Mouse (Mus musculus) midbrain, embryonic 13.5 days (tissue): ENCODE measurements around the gene Ppp1ca. TPM values are rescaled to one million over a fixed set of nuclear protein-coding genes. Genes with fewer than 3 reads are reported as not detected.
A peak's percentile ranks its signal among the peaks of the same experiment; 100 is the strongest.

Source experiments
- ATAC-seq: fragments of 200-750 bp; cut with Nextera tagmentation; 2 replicates; pipeline ENCODE4 v1.8.0; 2017; ENCODE audit warnings: mild to moderate bottlenecking, moderate TSS enrichment, moderate library complexity
- H3K27ac ChIP-seq: fragments of 300-500 bp; sonication (generic); 2 replicates; pipeline ENCODE4 v1.5.1; 2015; ENCODE audit warnings: inconsistent platforms, mild to moderate bottlenecking, moderate library complexity
- H3K27me3 ChIP-seq: fragments of 300-500 bp; sonication (generic); 2 replicates; pipeline ENCODE4 v1.6.1; 2015; ENCODE audit warnings: mild to moderate bottlenecking, inconsistent platforms
- H3K36me3 ChIP-seq: fragments of 300-500 bp; sonication (generic); 2 replicates; pipeline ENCODE4 v1.6.1; 2015; ENCODE audit warnings: mild to moderate bottlenecking, inconsistent platforms
- H3K4me1 ChIP-seq: fragments of 300-500 bp; sonication (generic); replicated peaks from 2 replicates; pipeline ENCODE4 v1.6.1; 2015; ENCODE audit warnings: inconsistent platforms
- H3K4me2 ChIP-seq: fragments of 300-500 bp; sonication (generic); replicated peaks from 2 replicates; pipeline ENCODE4 v1.6.1; 2015; ENCODE audit warnings: moderate library complexity, mild to moderate bottlenecking, inconsistent platforms
- H3K4me3 ChIP-seq: fragments of 300-500 bp; sonication (generic); replicated peaks from 2 replicates; pipeline ENCODE4 v1.5.1; 2015; ENCODE audit warnings: mild to moderate bottlenecking, inconsistent platforms
- H3K9ac ChIP-seq: fragments of 300-500 bp; sonication (generic); replicated peaks from 2 replicates; pipeline ENCODE4 v1.6.1; 2015; ENCODE audit warnings: mild to moderate bottlenecking, inconsistent platforms
- H3K9me3 ChIP-seq: fragments of 300-500 bp; sonication (generic); 2 replicates; pipeline ENCODE4 v1.6.1; 2016; ENCODE audit warnings: mild to moderate bottlenecking, inconsistent platforms
- WGBS: fragments of 180-500 bp; shearing (Covaris S2); methylation state at CpG from one replicate; pipeline ENCODE4 v1.1.7; 2015; 5-methylcytosine and 5-hydroxymethylcytosine counted together
- polyA plus RNA-seq: library from polyadenylated mRNA; unstranded; fragments of >200 nt; fragmentation: Nextera tagmentation; extraction: Ambion mirVana; gene quantifications from 2 replicates; pipeline ENCODE4 v1.2.1, GENCODE M21; 2015

Gene Ppp1ca
- polyA plus RNA-seq, 1 experiment from 2014 or later, result 651 TPM

DNA sequence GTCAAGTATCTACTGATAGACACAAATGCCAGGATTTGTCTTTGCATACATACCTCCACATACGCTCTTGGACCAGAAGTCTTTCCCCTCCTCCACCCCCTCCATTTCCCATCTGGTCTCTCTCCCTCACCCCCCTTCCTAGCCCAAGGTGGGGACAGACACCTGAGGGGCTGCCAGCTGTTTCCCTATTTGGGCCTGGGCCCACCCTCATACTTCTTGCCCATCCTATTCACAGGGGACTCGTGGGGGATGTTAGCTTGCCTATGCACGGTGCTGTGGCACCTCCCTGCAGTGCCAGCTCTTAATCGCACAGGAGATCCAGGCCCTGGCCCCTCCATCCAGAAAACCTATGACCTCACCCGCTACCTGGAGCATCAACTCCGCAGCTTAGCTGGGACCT, 28.1 kb downstream of the Ppp1ca start:
- H3K4me2 ChIP-seq, result no peak overlapping the region
- 81% methylated on average over 6 of the region's 6 CpGs for WGBS
- no peak for ATAC-seq

DNA sequence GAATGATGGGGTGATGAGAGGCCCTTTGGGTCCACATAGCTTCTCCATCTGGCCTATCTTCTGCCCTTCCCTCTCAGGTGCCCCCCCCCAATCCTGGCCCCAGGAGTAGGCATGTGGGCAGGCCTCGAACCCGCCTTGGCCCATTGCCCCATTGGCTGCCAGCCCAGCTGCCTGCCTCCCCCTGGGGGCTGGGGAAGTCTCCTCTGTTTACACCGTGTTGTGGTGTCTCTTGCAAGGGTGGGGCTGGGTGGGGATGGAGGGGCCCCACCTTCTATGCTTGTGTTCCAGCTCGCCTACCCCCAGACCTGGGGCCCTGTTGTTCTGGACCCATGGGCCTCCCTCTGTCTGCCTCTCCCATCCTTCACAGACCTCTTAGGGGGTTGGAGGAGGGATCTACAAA, 28.6 kb downstream of the Ppp1ca start:
- 43% methylated on average over 4 of the region's 4 CpGs for WGBS

More for the DNA sequence above, 28.1 kb downstream of the Ppp1ca start:
- H3K27ac ChIP-seq, result no peak overlapping the region
- no peaks in the 10 kb centered on the region for H3K9me3 ChIP-seq
- peaks cover 18% of the 10 kb centered on the region for H3K4me1 ChIP-seq
- peaks cover 51% of the 10 kb centered on the region for H3K27me3 ChIP-seq
- H3K4me3 ChIP-seq, result no peak overlapping the region
- H3K36me3 ChIP-seq, result no peaks in the 10 kb centered on the region
- peak overlapping the region; percentile 44; the same call in 1 of the 2 replicates for H3K9ac ChIP-seq

DNA sequence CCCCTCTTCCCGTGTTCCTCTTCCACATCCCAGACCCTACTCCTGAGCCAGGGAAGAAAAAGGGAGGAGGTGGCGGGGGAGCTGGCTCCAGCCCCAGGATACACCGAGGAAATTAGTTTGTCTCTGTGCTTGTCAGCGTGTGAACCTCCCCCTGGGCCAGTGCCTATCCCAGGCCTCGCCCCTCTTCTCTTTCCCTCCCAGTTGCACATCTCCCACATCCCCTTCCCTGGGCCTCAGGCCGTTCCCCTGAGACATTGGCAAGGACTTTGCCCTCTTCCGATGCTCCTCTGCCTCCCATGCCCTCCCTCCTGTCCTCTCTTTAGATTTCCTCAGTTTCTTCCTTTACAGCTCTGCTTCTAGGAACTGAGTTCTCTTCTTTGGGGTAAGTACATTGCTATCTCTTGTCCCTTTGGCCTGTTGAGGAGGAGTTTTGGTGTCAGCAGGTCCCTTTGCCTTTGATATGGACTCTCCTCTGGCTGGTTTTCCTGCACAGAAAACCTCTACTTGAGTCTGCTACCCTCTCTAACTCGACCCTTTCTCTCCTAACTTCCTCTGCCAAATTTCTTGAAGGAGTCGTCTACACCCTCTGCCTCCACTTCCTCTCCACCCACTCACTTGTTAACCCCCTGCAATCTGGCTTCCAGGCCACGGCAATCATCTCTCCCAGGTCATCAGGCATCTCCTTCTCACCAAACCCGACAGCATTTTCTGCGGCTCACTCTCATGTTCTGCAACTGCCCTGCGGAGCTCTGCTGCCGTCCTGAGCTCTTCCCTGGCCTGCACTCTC, 29.3 kb downstream of the Ppp1ca start:
- no peak overlapping the region for H3K4me2 ChIP-seq
- no peaks in the 10 kb centered on the region for H3K36me3 ChIP-seq
- H3K27ac ChIP-seq, result no peak overlapping the region
- no peak overlapping the region for H3K9ac ChIP-seq
- WGBS, result 50% methylated on average over 14 of the region's 14 CpGs
- no peaks in the 10 kb centered on the region for H3K9me3 ChIP-seq
- H3K27me3 ChIP-seq, result peaks cover 42% of the 10 kb centered on the region
- H3K4me1 ChIP-seq, result peaks cover 9% of the 10 kb centered on the region; the same call in 1 of the 2 replicates
- no peak overlapping the region for H3K4me3 ChIP-seq
- no peak for ATAC-seq

More for the DNA sequence above, 28.6 kb downstream of the Ppp1ca start:
- peaks cover 46% of the 10 kb centered on the region for H3K27me3 ChIP-seq
- peak overlapping the region; percentile 44; the same call in 1 of the 2 replicates for H3K9ac ChIP-seq
- no peaks in the 10 kb centered on the region for H3K9me3 ChIP-seq
- no peak overlapping the region for H3K27ac ChIP-seq
- H3K4me3 ChIP-seq, result no peak overlapping the region
- peak; percentile 51; the same call in 1 of the 2 replicates for ATAC-seq
- no peak overlapping the region for H3K4me2 ChIP-seq
- H3K4me1 ChIP-seq, result peaks cover 13% of the 10 kb centered on the region
- H3K36me3 ChIP-seq, result no peaks in the 10 kb centered on the region

- no peak overlapping the region for H3K27ac ChIP-seq
- 0 out of 2 replicates have a peak, but pooled peaks cover 2% of the 10 kb centered on the region for H3K4me1 ChIP-seq
- H3K4me3 ChIP-seq, result no peak overlapping the region
- no peak overlapping the region for H3K4me2 ChIP-seq
- WGBS, result 87% methylated on average over 11 of the region's 11 CpGs
- H3K27me3 ChIP-seq, result peaks cover 34% of the 10 kb centered on the region
- no peaks in the 10 kb centered on the region for H3K9me3 ChIP-seq
- H3K9ac ChIP-seq, result no peak overlapping the region
- ATAC-seq, result no peak
- no peaks in the 10 kb centered on the region for H3K36me3 ChIP-seq
Observed at GRCm38 (mm10) chr19:4222165-4222564, 30.3 kb downstream of the Ppp1ca start.

DNA sequence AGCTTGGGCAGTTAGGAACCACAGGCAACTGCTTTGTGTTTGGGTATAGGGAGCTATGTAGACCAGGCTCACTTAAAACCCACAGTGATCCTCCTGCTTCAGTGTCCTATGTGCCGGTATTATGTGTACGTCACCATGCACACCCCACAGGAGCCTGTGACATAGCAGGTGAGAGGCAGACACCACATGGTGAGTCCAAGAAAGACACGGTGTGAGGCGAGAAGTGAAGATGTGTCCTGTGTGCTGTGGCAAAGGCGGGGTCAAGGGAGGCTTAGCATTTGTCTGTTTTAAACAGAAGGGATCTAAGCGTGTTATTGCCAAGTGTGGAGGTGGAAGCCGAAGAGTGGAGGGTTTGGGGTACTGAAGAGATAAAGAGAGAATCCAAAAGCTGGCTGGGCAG, 34.9 kb downstream of the Ppp1ca start:
- no peak overlapping the region for H3K4me2 ChIP-seq

GRCm38 (mm10) chr19:4227446-4227845, 35.6 kb downstream of the Ppp1ca start:
- ATAC-seq, result no peak
- H3K4me3 ChIP-seq, result no peak overlapping the region
- no peak overlapping the region for H3K4me2 ChIP-seq
- no peaks in the 10 kb centered on the region for H3K36me3 ChIP-seq
- H3K27ac ChIP-seq, result no peak overlapping the region
- WGBS, result 70% methylated on average over 5 of the region's 5 CpGs
- H3K27me3 ChIP-seq, result peaks cover 33% of the 10 kb centered on the region
- no peak overlapping the region for H3K9ac ChIP-seq
- peaks cover 10% of the 10 kb centered on the region for H3K4me1 ChIP-seq
- no peaks in the 10 kb centered on the region for H3K9me3 ChIP-seq

More for the DNA sequence above, 34.9 kb downstream of the Ppp1ca start:
- H3K4me3 ChIP-seq, result no peak overlapping the region
- 85% methylated on average over 7 of the region's 7 CpGs for WGBS
- peaks cover 37% of the 10 kb centered on the region for H3K27me3 ChIP-seq
- ATAC-seq, result no peak
- H3K9ac ChIP-seq, result no peak overlapping the region
- no peaks in the 10 kb centered on the region for H3K36me3 ChIP-seq
- no peaks in the 10 kb centered on the region for H3K9me3 ChIP-seq
- no peak overlapping the region for H3K27ac ChIP-seq
- H3K4me1 ChIP-seq, result peaks cover 4% of the 10 kb centered on the region

DNA sequence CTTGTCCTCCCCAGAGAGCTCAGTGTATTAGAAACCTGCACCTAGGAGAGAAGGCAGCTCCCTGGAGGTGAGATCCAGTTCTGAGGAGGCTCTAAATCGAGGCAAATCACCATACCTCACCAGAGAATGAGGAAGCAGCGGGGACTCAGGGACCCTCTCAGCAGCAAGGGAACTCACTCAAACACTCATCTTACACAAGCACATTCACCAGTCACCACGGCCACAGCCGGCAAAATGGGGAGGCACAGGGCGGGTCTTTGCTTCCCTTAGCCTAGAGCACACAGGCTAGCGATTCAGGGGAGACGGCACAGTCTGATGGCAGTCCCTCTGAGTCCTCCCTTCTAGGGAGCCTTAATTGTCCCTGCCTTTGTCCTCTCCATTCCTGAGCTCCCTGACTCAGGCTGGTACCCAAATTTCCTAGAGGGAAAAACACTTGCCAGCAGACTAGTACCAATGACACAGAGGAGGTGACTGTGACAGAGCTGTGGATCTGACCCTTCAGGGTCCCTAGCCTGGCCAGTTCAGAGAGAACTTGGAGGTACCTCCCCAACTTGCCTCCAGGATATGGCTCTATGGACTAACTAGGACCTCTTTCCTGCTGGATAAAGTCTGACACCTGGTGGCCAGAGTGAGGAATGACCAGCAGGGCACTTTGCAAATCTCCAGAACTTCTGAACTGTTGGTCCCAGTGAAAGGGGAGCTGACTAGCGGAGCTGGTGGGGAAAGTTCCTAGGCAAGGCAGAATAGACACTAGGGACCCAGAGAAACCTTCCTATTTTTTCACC, 36.2 kb downstream of the Ppp1ca start:
- no peaks in the 10 kb centered on the region for H3K36me3 ChIP-seq
- no peak overlapping the region for H3K4me2 ChIP-seq
- peaks cover 34% of the 10 kb centered on the region for H3K27me3 ChIP-seq
- ATAC-seq, result no peak
- H3K9ac ChIP-seq, result no peak overlapping the region
- no peak overlapping the region for H3K4me3 ChIP-seq
- H3K9me3 ChIP-seq, result no peaks in the 10 kb centered on the region
- no peak overlapping the region for H3K27ac ChIP-seq
- peaks cover 11% of the 10 kb centered on the region for H3K4me1 ChIP-seq
- 18% methylated on average over 8 of the region's 8 CpGs for WGBS

- Histone ChIP-seq H3K9ac (no peak overlapping the region), H3K36me3 (no peaks in the 10 kb centered on the region), H3K4me3 (no peak overlapping the region), H3K27me3 (peaks cover 37% of the 10 kb centered on the region), H3K9me3 (no peaks in the 10 kb centered on the region), H3K4me2 (no peak overlapping the region), H3K4me1 (peaks cover 11% of the 10 kb centered on the region), H3K27ac (no peak overlapping the region)
- WGBS, result 71% methylated on average over 4 of the region's 4 CpGs
- ATAC-seq, result no peak
Observed at GRCm38 (mm10) chr19:4228891-4229290, 37.0 kb downstream of the Ppp1ca start.

DNA sequence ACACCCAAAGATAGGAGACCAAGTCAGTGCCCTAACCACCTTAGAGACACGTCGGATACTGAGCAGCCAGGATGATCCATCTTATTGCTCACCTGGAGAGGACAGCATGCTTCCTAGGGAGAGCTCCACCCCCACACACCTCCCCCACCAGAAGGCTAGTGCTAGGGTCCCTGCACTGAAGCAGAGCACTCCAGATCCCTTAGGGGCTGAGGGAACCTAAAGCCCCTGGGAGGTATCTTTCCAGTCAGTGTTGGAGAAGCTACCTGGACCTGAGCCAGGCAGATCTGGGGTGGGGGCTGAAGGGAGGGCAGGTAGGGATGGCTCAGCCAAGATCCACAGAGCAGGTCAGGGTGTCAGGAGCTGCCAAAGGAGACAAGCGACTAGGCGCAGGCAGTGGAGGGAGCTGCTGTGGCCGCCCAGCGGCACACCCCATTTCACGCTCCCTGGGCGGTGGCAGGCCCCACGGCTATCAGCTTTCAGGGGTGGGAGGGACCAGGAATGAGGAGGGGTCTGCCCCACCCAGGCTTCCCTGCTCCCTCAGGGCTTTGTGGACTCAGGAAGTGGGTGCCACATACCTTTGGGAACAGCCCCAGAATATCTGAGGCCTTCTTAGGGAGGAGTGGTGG, 37.7 kb downstream of the Ppp1ca start:
- Histone ChIP-seq H3K27ac (no peak overlapping the region), H3K36me3 (no peaks in the 10 kb centered on the region), H3K9me3 (no peaks in the 10 kb centered on the region), H3K9ac (no peak overlapping the region), H3K4me2 (no peak overlapping the region), H3K27me3 (peaks cover 42% of the 10 kb centered on the region), H3K4me3 (no peak overlapping the region), H3K4me1 (peaks cover 11% of the 10 kb centered on the region)
- ATAC-seq, result no peak
- 29% methylated on average over 5 of the region's 9 CpGs for WGBS

DNA sequence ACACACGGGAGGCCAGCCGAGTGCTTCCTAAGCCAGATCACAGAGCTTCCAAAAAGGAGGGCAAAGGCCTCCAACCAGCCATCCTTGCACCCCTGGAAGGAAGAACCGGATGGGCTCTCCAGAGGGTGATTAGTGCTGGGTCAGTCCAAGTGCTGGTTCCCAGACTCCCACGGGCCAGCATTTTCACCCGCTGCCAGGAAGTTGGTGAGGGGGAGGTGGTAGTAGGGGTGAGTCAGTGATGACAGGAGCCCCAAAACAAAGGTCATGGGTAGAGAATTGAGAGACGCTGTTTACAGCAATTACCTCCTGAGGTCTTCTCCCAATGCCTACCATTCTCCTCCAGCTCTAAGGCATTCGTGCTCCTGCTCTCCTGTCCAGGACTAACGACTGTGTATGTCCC, 38.5 kb downstream of the Ppp1ca start:
- no peak overlapping the region for H3K4me3 ChIP-seq
- H3K9me3 ChIP-seq, result no peaks in the 10 kb centered on the region
- 71% methylated on average over 8 of the region's 8 CpGs for WGBS
- no peak overlapping the region for H3K27ac ChIP-seq
- no peak overlapping the region for H3K4me2 ChIP-seq
- ATAC-seq, result no peak
- H3K36me3 ChIP-seq, result no peaks in the 10 kb centered on the region
- no peak overlapping the region for H3K9ac ChIP-seq
- peaks cover 42% of the 10 kb centered on the region for H3K27me3 ChIP-seq
- H3K4me1 ChIP-seq, result peaks cover 11% of the 10 kb centered on the region

DNA sequence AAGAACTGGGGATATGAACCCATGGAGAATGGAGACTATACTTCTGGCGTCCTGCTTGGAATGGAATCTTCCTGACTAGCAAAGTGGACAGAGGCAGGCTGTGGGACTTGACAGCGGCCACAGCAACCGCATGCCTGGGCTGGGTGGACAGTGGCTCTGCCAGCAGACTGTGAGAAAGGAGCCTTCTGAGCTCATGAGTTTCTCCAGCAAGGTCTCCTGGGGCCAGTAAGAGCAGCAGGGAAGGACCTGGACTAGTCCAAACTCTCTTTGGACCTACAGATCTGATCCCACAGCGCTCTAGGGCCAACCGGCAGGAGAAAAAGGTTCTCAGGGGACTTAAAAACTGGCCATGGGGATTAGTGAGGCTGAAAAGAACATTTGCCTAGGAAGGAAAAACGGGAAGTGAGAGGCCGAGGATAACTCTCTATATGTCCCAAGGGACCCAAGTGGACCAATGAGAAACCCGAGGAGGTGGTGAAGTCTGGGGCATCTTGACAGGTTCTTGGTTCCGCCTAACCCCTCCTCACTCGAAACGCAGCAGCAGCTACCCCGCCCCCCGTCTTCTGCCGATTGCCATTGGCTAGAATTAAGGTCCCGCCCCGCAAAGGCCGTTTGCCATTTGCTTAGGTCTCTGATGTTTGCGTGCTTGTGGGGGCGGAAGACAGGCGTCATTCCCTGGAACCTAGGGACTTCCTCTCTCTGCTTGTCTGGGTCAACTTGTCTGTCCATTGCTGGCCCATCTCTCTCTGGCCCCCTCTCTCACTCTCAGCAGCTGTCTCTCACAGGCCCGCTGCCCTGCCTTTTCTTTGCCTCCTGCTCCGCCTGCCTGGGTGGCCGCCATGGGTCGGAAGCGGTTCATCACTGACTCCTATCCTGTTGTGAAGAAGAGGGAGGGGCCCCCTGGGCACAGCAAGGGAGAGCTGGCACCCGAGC, 39.7 kb downstream of the Ppp1ca start, which contains the start of gene Pold4:
Gene Pold4, plus strand, starts transcription at position 647 of the 933 bp plus-strand sequence.
- H3K4me2 ChIP-seq, result peak within 1 kb of the TSS; percentile 86
- no peaks in the 10 kb centered on the region for H3K36me3 ChIP-seq
- peak within 1 kb of the TSS; percentile 75 for H3K9ac ChIP-seq
- no peaks in the 10 kb centered on the region for H3K9me3 ChIP-seq
- peak within 1 kb of the TSS; percentile 60 for H3K4me3 ChIP-seq
- H3K4me1 ChIP-seq, result peaks cover 11% of the 10 kb centered on the region
- peak; percentile 92 for ATAC-seq
- WGBS, result 10% methylated on average over 26 of the region's 26 CpGs
- H3K27ac ChIP-seq, result peak within 1 kb of the TSS; percentile 79
- H3K27me3 ChIP-seq, result peaks cover 37% of the 10 kb centered on the region
